Mouse (Mus musculus) splenic B cell, adult 2 months (primary cell): ENCODE data around the gene Tspo.
A peak's percentile ranks its signal among the peaks of the same experiment; 100 is the strongest.

Source experiments
- DNase-seq: peaks from one replicate; pipeline ENCODE4 v3.0.0-alpha.2; 2011; ENCODE audit warnings: low read depth, low spot score
- H3K27me3 ChIP-seq: 2 replicates; pipeline ENCODE4 v1.6.1; 2012; ENCODE audit warnings: mild to moderate bottlenecking, low read length, moderate library complexity, mixed read lengths; ENCODE audit not compliant: control insufficient read depth, poor library complexity, insufficient read depth, severe bottlenecking
- H3K36me3 ChIP-seq: 2 replicates; pipeline ENCODE4 v1.6.1; 2012; ENCODE audit warnings: mild to moderate bottlenecking, low read length, moderate library complexity, mixed read lengths; ENCODE audit not compliant: control insufficient read depth, poor library complexity, insufficient read depth, severe bottlenecking

Tspo gene

DNA sequence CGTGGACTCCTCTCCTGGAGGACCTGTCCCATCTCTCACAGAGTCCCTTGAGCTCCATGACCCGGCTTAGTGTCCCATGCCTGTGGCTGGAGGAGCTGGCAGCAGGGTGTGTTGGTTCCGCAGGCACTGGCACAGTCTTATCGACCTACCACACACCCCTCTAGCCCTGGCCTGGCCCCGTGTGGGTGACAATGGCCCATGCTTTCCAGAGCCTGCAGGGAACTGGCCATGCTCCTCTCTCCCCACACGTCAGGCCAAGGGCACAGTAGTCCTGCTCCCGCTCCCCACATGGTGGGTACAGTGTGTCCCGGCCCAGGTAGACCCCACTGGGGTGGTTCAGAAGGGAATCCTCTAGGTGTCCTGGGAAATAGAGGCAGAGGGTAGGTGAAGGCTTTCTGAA is 43.3 kb downstream of the Tspo start:
- no peaks in the 10 kb centered on the region for H3K27me3 ChIP-seq
- no peaks in the 10 kb centered on the region for H3K36me3 ChIP-seq
- no peak for DNase-seq

DNA sequence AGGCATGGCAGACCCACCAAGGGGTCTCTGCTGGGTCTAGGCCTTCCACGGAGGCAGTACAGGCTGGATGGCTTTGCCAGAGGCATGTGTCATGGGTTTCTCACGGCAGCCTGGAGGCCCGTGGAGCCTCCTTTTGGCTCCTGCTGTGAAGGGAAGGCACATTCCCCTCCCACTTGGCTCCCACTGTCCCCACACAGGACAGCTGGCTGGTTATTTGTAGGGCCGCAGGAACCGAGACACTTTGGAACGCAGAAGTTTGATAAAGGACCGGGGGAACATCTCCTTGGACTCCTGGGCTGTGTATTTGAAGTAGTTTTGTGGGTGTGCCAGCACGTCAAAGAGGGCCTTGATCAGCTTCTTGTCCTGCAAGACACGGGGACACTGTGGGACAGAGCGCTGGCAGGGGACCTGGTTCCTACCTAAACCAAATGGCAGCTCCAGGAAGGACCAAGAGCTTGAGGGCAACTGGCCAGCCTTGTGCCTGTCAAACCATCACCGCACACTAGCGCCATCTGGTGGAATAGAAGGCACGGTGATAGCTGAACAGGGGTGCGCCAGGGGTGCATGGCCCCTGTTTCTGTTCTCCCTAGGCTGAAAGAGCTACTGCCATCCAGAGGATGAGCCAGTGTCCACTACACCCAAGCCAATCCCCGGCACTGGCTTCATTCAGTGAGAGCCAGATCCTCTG is 43.9 kb downstream of the Tspo start:
- no peaks in the 10 kb centered on the region for H3K27me3 ChIP-seq
- no peaks in the 10 kb centered on the region for H3K36me3 ChIP-seq
- peak; percentile 87 for DNase-seq

DNA sequence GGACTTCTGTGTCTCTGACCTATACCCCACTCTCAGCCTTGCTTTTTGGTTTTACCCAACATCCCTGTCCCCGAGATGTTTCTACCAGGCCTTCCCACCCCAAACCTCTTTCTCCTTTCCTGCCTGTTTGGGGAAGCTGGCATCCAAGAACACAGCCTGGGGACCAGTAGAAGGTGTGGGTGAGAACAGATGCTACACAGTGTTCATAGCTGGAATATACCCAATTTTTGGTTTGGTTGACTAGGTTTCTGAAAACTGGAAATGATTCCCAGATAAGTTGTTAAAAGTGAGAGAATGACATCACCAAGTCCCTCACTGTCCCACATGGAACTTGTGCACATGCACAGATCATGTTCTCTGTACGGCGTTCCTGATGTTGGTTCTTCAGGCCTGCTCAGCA is 51.9 kb downstream of the Tspo start:
- DNase-seq = no peak
- Histone ChIP-seq H3K36me3 (no peaks in the 10 kb centered on the region), H3K27me3 (no peaks in the 10 kb centered on the region)
